Mouse (Mus musculus): Measurements from ENCODE around the gene Ncor2. TPM values are rescaled to one million over a fixed set of nuclear protein-coding genes. Genes with fewer than 3 reads are reported as not detected.

Ncor2 gene
- polyA plus RNA-seq, 1 experiment, result 91.1 TPM

DNA sequence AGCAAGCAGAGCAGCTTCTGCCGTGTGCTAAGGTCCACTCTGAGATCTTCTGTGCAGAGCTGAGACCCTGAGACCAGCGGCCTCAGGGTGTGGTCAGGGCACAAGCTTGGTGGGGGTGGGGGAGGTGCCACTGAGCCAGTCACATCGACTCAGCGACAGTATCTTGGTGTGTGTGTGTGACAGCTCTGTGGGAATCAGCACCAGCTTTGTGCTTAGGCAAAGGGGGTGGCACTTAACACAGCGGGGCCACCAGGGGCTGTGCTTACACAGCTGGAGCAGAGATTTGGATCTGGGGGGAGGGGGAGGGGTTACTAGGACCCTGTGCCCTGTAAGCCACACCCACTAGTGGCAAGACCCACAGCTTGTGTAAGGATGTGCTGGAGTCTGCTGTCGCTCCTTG, 75.6 kb downstream of the Ncor2 start:
- H3K36me3 ChIP-seq (ENCODE audit: control insufficient read depth, insufficient read depth), result peaks cover 72% of the 10 kb centered on the region
- TF ChIP-seq MYOD1 (IDR thresholded peaks at IDR 0.05; ENCODE audit: control insufficient read depth, insufficient read length, low read depth) (no peak), MYOG (IDR thresholded peaks at IDR 0.05; ENCODE audit: control insufficient read depth, extremely low read depth, insufficient read length) (no peak), USF1 (IDR thresholded peaks at IDR 0.05; ENCODE audit: low read depth) (no peak), MAX (IDR thresholded peaks at IDR 0.05) (no peak), FOSL1 (IDR thresholded peaks at IDR 0.05; ENCODE audit: insufficient read depth, low read length, poor library complexity, severe bottlenecking) (no peak), CTCF (IDR thresholded peaks at IDR 0.05; ENCODE audit: control insufficient read depth, insufficient read depth, insufficient read length) (no peak), CEBPB (IDR thresholded peaks at IDR 0.05; ENCODE audit: low read depth) (no peak)

DNA sequence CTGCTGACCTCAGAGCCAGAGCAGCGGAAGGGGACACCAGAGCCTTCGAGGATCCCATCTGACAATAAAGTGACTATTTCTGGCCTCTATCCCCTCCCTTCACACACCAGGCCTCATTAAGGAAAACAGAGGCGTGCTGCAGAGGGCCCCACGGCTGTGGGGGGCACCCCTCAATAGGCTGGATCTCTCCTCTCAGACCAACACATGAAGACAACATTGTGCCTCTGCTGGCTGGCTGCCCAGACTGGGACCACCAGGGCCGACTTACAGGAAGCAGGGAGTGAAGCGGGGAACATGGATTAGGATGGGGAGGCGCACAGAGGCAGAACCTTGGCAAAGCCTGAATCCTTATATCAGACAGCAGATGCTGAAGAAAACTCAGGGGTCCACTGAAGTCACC, 76.1 kb downstream of the Ncor2 start:
- peaks cover 86% of the 10 kb centered on the region for H3K79me2 ChIP-seq (ENCODE audit: control insufficient read depth, insufficient read depth)
- H3K27me3 ChIP-seq (ENCODE audit: control insufficient read depth, insufficient read depth, insufficient read length), result no peaks in the 10 kb centered on the region
- peaks cover 10% of the 10 kb centered on the region for H3K79me3 ChIP-seq (ENCODE audit: low read depth)
- H3ac ChIP-seq (ENCODE audit: control insufficient read depth, insufficient read length, low read depth), result no peak overlapping the region
- H3K4me3 ChIP-seq (ENCODE audit: insufficient read depth, poor library complexity, severe bottlenecking), result no peak overlapping the region
- no peak for TF ChIP-seq CTCF (IDR thresholded peaks at IDR 0.05; ENCODE audit: control insufficient read depth, insufficient read depth, insufficient read length)
- peaks cover 72% of the 10 kb centered on the region for H3K36me3 ChIP-seq (ENCODE audit: control insufficient read depth, insufficient read depth)

More for the DNA sequence above, 75.6 kb downstream of the Ncor2 start:
- H3K79me2 ChIP-seq (ENCODE audit: control insufficient read depth, insufficient read depth), result peaks cover 86% of the 10 kb centered on the region
- no peaks in the 10 kb centered on the region for H3K27me3 ChIP-seq (ENCODE audit: control insufficient read depth, insufficient read depth, insufficient read length)
- no peak overlapping the region for H3K4me3 ChIP-seq (ENCODE audit: insufficient read depth, poor library complexity, severe bottlenecking)
- H3ac ChIP-seq (ENCODE audit: control insufficient read depth, insufficient read length, low read depth), result no peak overlapping the region
- H3K79me3 ChIP-seq (ENCODE audit: low read depth), result peaks cover 10% of the 10 kb centered on the region

DNA sequence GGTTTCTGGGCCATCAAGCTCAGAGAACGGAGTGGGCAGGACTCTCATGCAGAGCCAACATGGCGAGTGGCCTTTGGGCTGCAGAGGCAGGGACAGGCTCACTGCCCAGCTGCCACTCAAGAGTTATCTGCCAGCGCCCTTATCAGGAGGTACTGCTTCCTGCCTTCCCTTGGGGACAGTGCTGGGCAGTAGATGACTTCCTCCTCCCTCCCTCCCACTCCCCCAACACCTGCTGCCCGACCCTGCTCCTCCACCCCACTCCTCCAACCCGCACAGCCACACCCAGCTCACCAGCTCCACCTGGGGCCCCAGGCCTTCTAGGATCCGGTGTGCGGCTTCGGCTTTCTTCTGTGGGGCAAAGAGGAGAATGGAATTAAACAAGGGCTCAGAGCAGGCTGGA, 76.7 kb downstream of the Ncor2 start:
- TF ChIP-seq FOSL1 (IDR thresholded peaks at IDR 0.05; ENCODE audit: insufficient read depth, low read length, poor library complexity, severe bottlenecking), result no peak
- TF ChIP-seq MYOG (IDR thresholded peaks at IDR 0.05; ENCODE audit: control insufficient read depth, extremely low read depth, insufficient read length), result no peak
- TF ChIP-seq USF1 (IDR thresholded peaks at IDR 0.05; ENCODE audit: low read depth), result no peak
- TF ChIP-seq CEBPB (IDR thresholded peaks at IDR 0.05; ENCODE audit: low read depth), result no peak
- no peak for TF ChIP-seq MYOD1 (IDR thresholded peaks at IDR 0.05; ENCODE audit: control insufficient read depth, insufficient read length, low read depth)
- no peak for TF ChIP-seq CTCF (IDR thresholded peaks at IDR 0.05; ENCODE audit: control insufficient read depth, insufficient read depth, insufficient read length)
- no peak for TF ChIP-seq MAX (IDR thresholded peaks at IDR 0.05)
- no peak overlapping the region for H3ac ChIP-seq (ENCODE audit: control insufficient read depth, insufficient read length, low read depth)
- H3K36me3 ChIP-seq (ENCODE audit: control insufficient read depth, insufficient read depth), result peaks cover 75% of the 10 kb centered on the region
- H3K79me3 ChIP-seq (ENCODE audit: low read depth), result peaks cover 10% of the 10 kb centered on the region
- H3K27me3 ChIP-seq (ENCODE audit: control insufficient read depth, insufficient read depth, insufficient read length), result no peaks in the 10 kb centered on the region
- H3K4me3 ChIP-seq (ENCODE audit: insufficient read depth, poor library complexity, severe bottlenecking), result no peak overlapping the region
- H3K79me2 ChIP-seq (ENCODE audit: control insufficient read depth, insufficient read depth), result peaks cover 82% of the 10 kb centered on the region

DNA sequence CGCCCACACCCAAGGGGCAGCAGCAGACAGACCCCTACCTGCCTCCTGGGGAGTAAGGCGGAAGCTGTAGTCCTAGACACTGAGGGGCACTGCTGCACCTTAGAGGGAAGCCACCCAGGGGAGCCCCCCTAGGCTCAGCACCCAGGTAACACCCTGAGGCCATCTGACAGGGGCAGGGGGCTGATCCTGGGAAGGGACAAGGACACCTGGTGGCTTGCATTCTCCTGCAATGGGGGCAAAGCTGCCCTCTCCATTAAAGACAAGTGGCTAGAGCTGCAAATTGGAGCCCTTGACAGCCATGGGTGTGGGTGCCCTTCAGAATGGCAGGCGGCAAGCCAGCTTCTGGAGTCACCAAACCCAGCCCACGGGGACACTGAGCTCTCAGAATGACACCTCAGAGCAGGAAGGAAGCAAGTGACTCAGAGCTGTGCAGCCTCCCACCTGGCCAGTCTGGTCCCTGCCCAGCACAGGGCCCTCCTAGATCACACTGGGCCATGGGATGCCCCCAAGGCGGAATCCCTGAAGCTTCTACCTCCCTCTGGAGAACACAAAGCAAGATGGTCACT, 79.2 kb downstream of the Ncor2 start:
- Histone ChIP-seq H3K79me2 (ENCODE audit: control insufficient read depth, insufficient read depth) (peaks cover 67% of the 10 kb centered on the region), H3ac (ENCODE audit: control insufficient read depth, insufficient read length, low read depth) (no peak overlapping the region), H3K36me3 (ENCODE audit: control insufficient read depth, insufficient read depth) (peaks cover 84% of the 10 kb centered on the region), H3K79me3 (ENCODE audit: low read depth) (peaks cover 12% of the 10 kb centered on the region), H3K4me3 (ENCODE audit: insufficient read depth, poor library complexity, severe bottlenecking) (no peak overlapping the region), H3K27me3 (ENCODE audit: control insufficient read depth, insufficient read depth, insufficient read length) (no peaks in the 10 kb centered on the region)
- TF ChIP-seq CTCF (IDR thresholded peaks at IDR 0.05; ENCODE audit: control insufficient read depth, insufficient read depth, insufficient read length) (no peak), CEBPB (IDR thresholded peaks at IDR 0.05; ENCODE audit: low read depth) (no peak), USF1 (IDR thresholded peaks at IDR 0.05; ENCODE audit: low read depth) (no peak), MYOD1 (IDR thresholded peaks at IDR 0.05; ENCODE audit: control insufficient read depth, insufficient read length, low read depth) (no peak), FOSL1 (IDR thresholded peaks at IDR 0.05; ENCODE audit: insufficient read depth, low read length, poor library complexity, severe bottlenecking) (no peak), MAX (IDR thresholded peaks at IDR 0.05) (no peak), MYOG (IDR thresholded peaks at IDR 0.05; ENCODE audit: control insufficient read depth, extremely low read depth, insufficient read length) (no peak)

DNA sequence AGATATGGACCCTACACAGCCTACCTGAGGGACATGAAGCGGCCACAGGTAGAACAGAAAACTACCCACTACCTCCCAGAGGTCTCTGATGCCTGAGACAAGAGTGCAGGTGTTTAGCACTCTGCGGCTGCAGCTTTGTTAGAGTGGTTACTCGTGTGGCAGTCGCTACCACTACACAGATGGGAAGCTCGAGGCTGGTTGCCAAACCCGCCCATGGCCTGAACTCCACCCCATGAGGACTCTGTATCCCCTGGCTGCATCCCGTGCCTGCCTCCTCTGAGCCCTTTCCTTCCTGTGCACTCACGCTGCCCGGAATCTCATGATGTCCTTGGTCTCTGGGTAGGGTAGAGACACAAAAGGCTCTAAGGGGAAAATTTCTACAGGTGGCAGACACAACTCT, 80.3 kb downstream of the Ncor2 start:
- Histone ChIP-seq H3K79me3 (ENCODE audit: low read depth) (peaks cover 12% of the 10 kb centered on the region), H3K4me3 (ENCODE audit: insufficient read depth, poor library complexity, severe bottlenecking) (no peak overlapping the region), H3K36me3 (ENCODE audit: control insufficient read depth, insufficient read depth) (peaks cover 78% of the 10 kb centered on the region), H3K79me2 (ENCODE audit: control insufficient read depth, insufficient read depth) (peaks cover 66% of the 10 kb centered on the region), H3K27me3 (ENCODE audit: control insufficient read depth, insufficient read depth, insufficient read length) (no peaks in the 10 kb centered on the region), H3ac (ENCODE audit: control insufficient read depth, insufficient read length, low read depth) (no peak overlapping the region)
- TF ChIP-seq CTCF (IDR thresholded peaks at IDR 0.05; ENCODE audit: control insufficient read depth, insufficient read depth, insufficient read length) (no peak), MAX (IDR thresholded peaks at IDR 0.05) (no peak), CEBPB (IDR thresholded peaks at IDR 0.05; ENCODE audit: low read depth) (no peak), USF1 (IDR thresholded peaks at IDR 0.05; ENCODE audit: low read depth) (no peak), FOSL1 (IDR thresholded peaks at IDR 0.05; ENCODE audit: insufficient read depth, low read length, poor library complexity, severe bottlenecking) (no peak), MYOG (IDR thresholded peaks at IDR 0.05; ENCODE audit: control insufficient read depth, extremely low read depth, insufficient read length) (no peak), MYOD1 (IDR thresholded peaks at IDR 0.05; ENCODE audit: control insufficient read depth, insufficient read length, low read depth) (no peak)

DNA sequence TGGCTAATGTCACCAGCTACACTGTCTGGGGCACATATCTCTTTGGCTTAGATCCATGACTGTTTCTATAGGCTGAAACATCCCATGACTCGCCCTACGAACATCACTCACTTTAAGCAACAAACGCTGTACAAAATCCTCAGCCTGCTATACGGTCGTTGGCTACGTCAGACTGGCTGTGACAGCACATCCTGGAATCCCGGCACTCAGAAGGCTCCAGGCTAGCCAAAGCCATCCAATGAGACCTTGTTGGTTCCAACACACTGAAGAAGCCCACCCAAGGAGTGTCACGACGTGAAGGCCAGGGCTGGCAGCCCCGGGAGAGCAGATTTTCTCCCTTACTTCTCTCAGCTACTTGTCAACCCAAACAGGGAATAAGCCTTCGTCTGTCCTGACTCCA, 82.7 kb downstream of the Ncor2 start:
- TF ChIP-seq CEBPB (IDR thresholded peaks at IDR 0.05; ENCODE audit: low read depth) (no peak), MAX (IDR thresholded peaks at IDR 0.05) (no peak), FOSL1 (IDR thresholded peaks at IDR 0.05; ENCODE audit: insufficient read depth, low read length, poor library complexity, severe bottlenecking) (no peak), MYOG (IDR thresholded peaks at IDR 0.05; ENCODE audit: control insufficient read depth, extremely low read depth, insufficient read length) (no peak), MYOD1 (IDR thresholded peaks at IDR 0.05; ENCODE audit: control insufficient read depth, insufficient read length, low read depth) (no peak)
- Histone ChIP-seq H3ac (ENCODE audit: control insufficient read depth, insufficient read length, low read depth) (no peak overlapping the region), H3K36me3 (ENCODE audit: control insufficient read depth, insufficient read depth) (peaks cover 67% of the 10 kb centered on the region), H3K4me3 (ENCODE audit: insufficient read depth, poor library complexity, severe bottlenecking) (no peak overlapping the region), H3K27me3 (ENCODE audit: control insufficient read depth, insufficient read depth, insufficient read length) (no peaks in the 10 kb centered on the region), H3K79me3 (ENCODE audit: low read depth) (peaks cover 6% of the 10 kb centered on the region), H3K79me2 (ENCODE audit: control insufficient read depth, insufficient read depth) (peaks cover 44% of the 10 kb centered on the region)
